Mouse (Mus musculus) midbrain, embryonic 13.5 days (tissue): Measurements from ENCODE around the gene Rab19. TPM values are rescaled to one million over a fixed set of nuclear protein-coding genes. Genes with fewer than 3 reads are reported as not detected.
"Not testable (repeated sequence)": the region's sequence is repeated elsewhere in the genome, so short reads cannot be mapped to it uniquely, and the experiment has no call there.

Experiments used
- ATAC-seq: fragments of 200-750 bp; cut with Nextera tagmentation; 2 replicates; pipeline ENCODE4 v1.8.0; 2017; ENCODE audit warnings: mild to moderate bottlenecking, moderate TSS enrichment, moderate library complexity
- H3K27ac ChIP-seq: fragments of 300-500 bp; sonication (generic); 2 replicates; pipeline ENCODE4 v1.5.1; 2015; ENCODE audit warnings: inconsistent platforms, mild to moderate bottlenecking, moderate library complexity
- H3K27me3 ChIP-seq: fragments of 300-500 bp; sonication (generic); 2 replicates; pipeline ENCODE4 v1.6.1; 2015; ENCODE audit warnings: mild to moderate bottlenecking, inconsistent platforms
- H3K36me3 ChIP-seq: fragments of 300-500 bp; sonication (generic); 2 replicates; pipeline ENCODE4 v1.6.1; 2015; ENCODE audit warnings: mild to moderate bottlenecking, inconsistent platforms
- H3K4me1 ChIP-seq: fragments of 300-500 bp; sonication (generic); replicated peaks from 2 replicates; pipeline ENCODE4 v1.6.1; 2015; ENCODE audit warnings: inconsistent platforms
- H3K4me2 ChIP-seq: fragments of 300-500 bp; sonication (generic); replicated peaks from 2 replicates; pipeline ENCODE4 v1.6.1; 2015; ENCODE audit warnings: moderate library complexity, mild to moderate bottlenecking, inconsistent platforms
- H3K4me3 ChIP-seq: fragments of 300-500 bp; sonication (generic); replicated peaks from 2 replicates; pipeline ENCODE4 v1.5.1; 2015; ENCODE audit warnings: mild to moderate bottlenecking, inconsistent platforms
- H3K9ac ChIP-seq: fragments of 300-500 bp; sonication (generic); replicated peaks from 2 replicates; pipeline ENCODE4 v1.6.1; 2015; ENCODE audit warnings: mild to moderate bottlenecking, inconsistent platforms
- H3K9me3 ChIP-seq: fragments of 300-500 bp; sonication (generic); 2 replicates; pipeline ENCODE4 v1.6.1; 2016; ENCODE audit warnings: mild to moderate bottlenecking, inconsistent platforms
- WGBS: fragments of 180-500 bp; shearing (Covaris S2); methylation state at CpG from one replicate; pipeline ENCODE4 v1.1.7; 2015; 5-methylcytosine and 5-hydroxymethylcytosine counted together
- polyA plus RNA-seq: library from polyadenylated mRNA; unstranded; fragments of >200 nt; fragmentation: Nextera tagmentation; extraction: Ambion mirVana; gene quantifications from 2 replicates; pipeline ENCODE4 v1.2.1, GENCODE M21; 2015

Gene Rab19
- polyA plus RNA-seq, 1 experiment from 2014 or later = 0.23 TPM

DNA sequence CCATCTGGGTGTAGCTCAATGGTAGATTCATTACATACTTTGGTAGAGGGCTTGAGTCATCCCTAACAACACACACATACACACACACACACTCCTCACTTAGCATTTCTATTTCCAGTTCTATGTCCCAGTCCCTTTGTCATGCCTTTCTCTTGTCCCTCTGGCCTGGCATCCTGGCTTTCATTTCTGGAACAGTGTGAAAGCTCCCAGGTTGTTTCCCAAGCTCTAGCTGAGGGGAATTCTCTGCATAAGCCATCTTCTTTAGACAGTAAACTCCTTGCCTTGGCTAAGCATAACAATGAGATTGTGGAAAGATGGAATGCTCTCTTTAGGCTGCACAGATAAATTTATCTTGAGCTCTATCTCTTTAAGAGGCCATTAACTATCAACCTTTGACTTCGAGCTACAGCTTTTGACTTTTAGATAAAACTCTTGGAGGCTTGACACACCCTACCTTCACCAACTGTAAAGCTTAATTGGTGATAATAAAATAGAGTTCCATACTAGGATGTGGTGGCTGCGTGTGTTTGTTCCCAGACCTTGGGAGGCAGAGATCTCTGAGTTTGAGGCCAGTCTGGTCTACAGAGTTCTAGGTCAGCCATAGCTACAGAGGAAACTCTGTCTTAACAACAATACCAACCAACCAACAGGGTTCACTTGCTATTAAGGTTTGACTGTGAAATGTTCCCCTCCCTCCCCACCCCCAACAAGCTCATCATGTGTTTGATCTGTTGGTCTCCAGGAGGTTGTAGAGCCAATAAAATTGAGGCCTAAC, 53.3 kb downstream of the Rab19 start:
- peaks cover 7% of the 10 kb centered on the region; the same call in 1 of the 2 replicates for H3K4me1 ChIP-seq
- H3K9me3 ChIP-seq = no peaks in the 10 kb centered on the region
- no peak overlapping the region for H3K4me3 ChIP-seq
- 85% methylated on average over 2 of the region's 2 CpGs for WGBS
- no peak overlapping the region for H3K4me2 ChIP-seq
- ATAC-seq = no peak
- no peak overlapping the region for H3K27ac ChIP-seq
- H3K9ac ChIP-seq = no peak overlapping the region
- H3K27me3 ChIP-seq = no peaks in the 10 kb centered on the region
- H3K36me3 ChIP-seq = no peaks in the 10 kb centered on the region

DNA sequence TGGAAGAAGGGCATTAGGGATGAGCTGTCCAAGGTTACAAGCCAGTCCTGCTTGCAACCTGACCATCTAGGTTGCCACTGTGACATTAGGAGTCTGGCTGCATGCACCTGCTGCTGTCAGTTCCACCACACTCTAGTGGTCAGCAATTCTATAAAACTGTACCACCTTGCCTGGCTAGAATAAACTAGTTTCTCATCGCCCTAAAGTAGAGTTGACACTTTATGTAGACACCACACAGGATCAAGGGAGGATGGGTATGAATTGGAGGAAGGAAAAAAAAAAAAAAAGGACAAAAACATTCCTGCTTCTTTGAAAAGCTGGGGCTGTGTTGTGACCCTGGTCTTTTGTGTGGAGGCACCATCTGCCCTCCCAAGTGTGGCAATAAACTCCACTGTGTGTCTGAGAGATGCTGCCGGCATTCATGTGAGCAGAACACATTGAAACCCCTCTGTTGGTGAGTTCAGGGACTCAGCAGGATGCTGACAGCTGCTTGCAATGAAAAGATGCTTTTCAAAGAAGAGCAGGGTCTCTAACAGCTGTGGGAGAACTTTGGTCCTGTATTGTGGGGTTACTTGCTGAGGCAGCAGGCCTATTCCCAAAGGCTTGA, 54.0 kb downstream of the Rab19 start:
- peak; percentile 53 for ATAC-seq
- Histone ChIP-seq H3K4me2 (no peak overlapping the region), H3K4me1 (peaks cover 7% of the 10 kb centered on the region; the same call in 1 of the 2 replicates), H3K9me3 (no peaks in the 10 kb centered on the region), H3K4me3 (no peak overlapping the region), H3K9ac (no peak overlapping the region), H3K27me3 (no peaks in the 10 kb centered on the region), H3K27ac (no peak overlapping the region; the same call in 1 of the 2 replicates), H3K36me3 (no peaks in the 10 kb centered on the region)
- 12% methylated on average over 2 of the region's 2 CpGs for WGBS

DNA sequence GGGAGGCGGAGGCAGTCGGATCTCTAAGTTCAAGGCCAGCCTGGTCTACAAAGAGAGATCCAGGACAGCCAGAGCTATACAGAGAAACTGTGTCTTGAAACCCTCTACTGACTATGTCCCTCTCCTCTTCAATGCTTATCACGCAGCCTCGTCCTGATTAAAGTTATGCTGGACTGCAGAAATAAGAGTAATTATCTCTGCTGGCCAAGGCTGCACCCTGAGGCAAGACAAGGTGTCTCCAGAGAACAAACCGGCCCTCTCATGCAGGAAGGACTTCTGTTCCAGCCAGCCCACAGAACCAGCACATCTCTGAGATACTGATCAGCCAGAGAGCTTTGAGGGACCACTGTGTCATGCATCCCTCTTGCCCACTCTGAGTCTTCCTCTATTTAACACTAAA, 54.9 kb downstream of the Rab19 start:
- H3K4me1 ChIP-seq = peaks cover 7% of the 10 kb centered on the region; the same call in 1 of the 2 replicates

DNA sequence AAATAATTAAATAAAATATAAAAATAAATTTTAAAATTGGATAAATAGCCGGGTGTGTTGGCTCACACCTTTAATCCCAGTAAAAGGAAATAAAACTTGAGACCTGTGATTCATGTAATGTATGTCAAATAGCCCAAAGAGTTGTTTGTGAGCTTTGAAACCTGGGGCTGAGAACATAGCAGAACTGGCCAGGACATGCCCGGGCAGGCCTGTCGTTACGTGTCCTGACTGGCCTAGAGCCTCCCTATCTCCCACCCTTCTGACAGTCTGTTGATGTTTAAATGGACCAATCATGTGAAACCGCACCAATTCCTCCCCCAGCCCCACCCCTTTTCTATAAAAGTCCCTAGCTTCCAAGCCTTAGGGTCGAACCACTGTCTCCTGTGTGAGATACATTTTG, 56.5 kb downstream of the Rab19 start:
- not testable (repeated sequence) for ATAC-seq, H3K27ac ChIP-seq, H3K4me1 ChIP-seq, H3K4me3 ChIP-seq, H3K9me3 ChIP-seq, H3K27me3 ChIP-seq, H3K36me3 ChIP-seq, H3K4me2 ChIP-seq, H3K9ac ChIP-seq
- WGBS = 91% methylated on average over 6 of the region's 6 CpGs

More for the DNA sequence above, 54.9 kb downstream of the Rab19 start:
- H3K27me3 ChIP-seq = no peaks in the 10 kb centered on the region
- no peaks in the 10 kb centered on the region for H3K36me3 ChIP-seq
- H3K27ac ChIP-seq = no peak overlapping the region; the same call in 1 of the 2 replicates
- no peak for ATAC-seq
- no peak overlapping the region for H3K4me2 ChIP-seq
- H3K4me3 ChIP-seq = no peak overlapping the region
- no peaks in the 10 kb centered on the region for H3K9me3 ChIP-seq
- WGBS = 84% methylated on average over 5 of the region's 5 CpGs
- no peak overlapping the region for H3K9ac ChIP-seq

Other genes starting within 250 kb of the Rab19 start
- gene Kdm7a, start 174.4 kb upstream of the Rab19 start, polyA plus RNA-seq = 12.2 and 13.0 TPM in 2 replicates
- 59.8 and 60.2 TPM in 2 replicates for gene Slc37a3, start 3.5 kb upstream of the Rab19 start, polyA plus RNA-seq
- 242 and 259 TPM in 2 replicates for gene Mkrn1, start 39.3 kb downstream of the Rab19 start, polyA plus RNA-seq
- gene Dennd2a, start 176.7 kb downstream of the Rab19 start, polyA plus RNA-seq = 32.3 and 38.5 TPM in 2 replicates
- gene Adck2, start 192.7 kb downstream of the Rab19 start, polyA plus RNA-seq = 41.8 and 45.7 TPM in 2 replicates
- gene Gm42420, start 204.6 kb downstream of the Rab19 start, polyA plus RNA-seq = 0.85 and 1.6 TPM in 2 replicates
- gene Ndufb2, start 211.4 kb downstream of the Rab19 start, polyA plus RNA-seq = 350 and 365 TPM in 2 replicates